Mouse (Mus musculus): ENCODE data around the gene Arhgef16. TPM values are rescaled to one million over a fixed set of nuclear protein-coding genes. Genes with fewer than 3 reads are reported as not detected.

Gene Arhgef16
- polyA plus RNA-seq, 1 experiment = not detected

- WGBS = 88% methylated on average over 7 of the region's 7 CpGs
- no peak overlapping the region for H3K27ac ChIP-seq (ENCODE audit: insufficient read depth, low read depth, low read length)
Observed at GRCm38 (mm10) chr4:154330001-154330400, 28.5 kb upstream of the Arhgef16 start.

DNA sequence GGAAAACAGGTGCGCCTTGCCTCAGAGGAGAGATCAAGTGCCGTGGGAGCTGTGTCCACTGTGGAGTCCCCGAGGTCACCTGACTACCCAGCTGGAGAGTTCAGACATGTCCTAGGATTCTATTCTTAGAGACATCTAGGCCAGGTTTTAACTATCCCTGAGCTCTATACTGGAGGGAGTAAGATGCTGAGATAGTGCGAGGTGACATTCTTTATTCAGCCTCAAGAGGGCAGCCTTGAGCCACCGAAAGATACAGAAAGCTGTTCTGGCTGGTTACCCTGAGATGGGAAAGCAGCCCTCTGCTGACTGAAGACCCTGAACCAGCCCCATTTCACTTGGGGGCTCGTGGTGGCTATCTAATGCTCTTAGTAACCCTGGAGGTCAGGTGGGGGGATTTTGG, 27.4 kb upstream of the Arhgef16 start:
- Histone ChIP-seq H3K27ac (ENCODE audit: insufficient read depth, low read depth, low read length) (no peak overlapping the region), H3K4me3 (ENCODE audit: insufficient read depth, low read depth, low read length) (no peak overlapping the region), H3K4me1 (ENCODE audit: control insufficient read depth, insufficient read depth, low read length) (peaks cover 3% of the 10 kb centered on the region; the same call in 1 of the 2 replicates)
- TF ChIP-seq CTCF (IDR thresholded peaks at IDR 0.05; ENCODE audit: insufficient read depth, low read depth, low read length) (no peak), POLR2A (IDR thresholded peaks at IDR 0.05; ENCODE audit: insufficient read depth, low read depth, low read length) (no peak)
- 16% methylated on average over 6 of the region's 6 CpGs for WGBS

More at GRCm38 (mm10) chr4:154330001-154330400, 28.5 kb upstream of the Arhgef16 start:
- TF ChIP-seq CTCF (IDR thresholded peaks at IDR 0.05; ENCODE audit: insufficient read depth, low read depth, low read length) = no peak
- TF ChIP-seq POLR2A (IDR thresholded peaks at IDR 0.05; ENCODE audit: insufficient read depth, low read depth, low read length) = no peak
- Histone ChIP-seq H3K4me3 (ENCODE audit: insufficient read depth, low read depth, low read length) (no peak overlapping the region), H3K4me1 (ENCODE audit: control insufficient read depth, insufficient read depth, low read length) (peaks cover 3% of the 10 kb centered on the region; the same call in 1 of the 2 replicates)

DNA sequence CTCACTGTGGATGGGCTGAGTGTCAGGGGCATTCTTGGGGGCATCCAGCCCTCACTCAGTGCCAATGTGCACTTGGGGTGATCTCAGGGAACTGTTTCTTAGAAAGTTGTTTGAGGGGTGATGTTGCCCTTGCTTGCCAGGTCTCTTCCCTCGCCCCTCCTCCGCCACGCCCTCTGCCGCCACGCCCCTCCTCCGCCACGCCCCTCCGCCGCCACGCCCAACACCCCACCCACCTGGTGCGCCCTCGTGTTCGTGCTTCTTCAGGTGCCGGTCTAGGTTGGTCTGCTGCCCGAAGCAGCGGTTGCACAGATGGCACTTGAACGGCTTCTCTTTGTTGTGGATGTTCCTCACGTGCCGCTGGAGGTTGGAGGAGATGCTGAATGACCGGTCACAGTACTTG, 27.0 kb upstream of the Arhgef16 start:
- H3K4me3 ChIP-seq (ENCODE audit: insufficient read depth, low read depth, low read length) = no peak overlapping the region
- WGBS = 26% methylated on average over 20 of the region's 20 CpGs
- TF ChIP-seq CTCF (IDR thresholded peaks at IDR 0.05; ENCODE audit: insufficient read depth, low read depth, low read length) (no peak), POLR2A (IDR thresholded peaks at IDR 0.05; ENCODE audit: insufficient read depth, low read depth, low read length) (no peak)
- peaks cover 3% of the 10 kb centered on the region; the same call in 1 of the 2 replicates for H3K4me1 ChIP-seq (ENCODE audit: control insufficient read depth, insufficient read depth, low read length)
- H3K27ac ChIP-seq (ENCODE audit: insufficient read depth, low read depth, low read length) = no peak overlapping the region

DNA sequence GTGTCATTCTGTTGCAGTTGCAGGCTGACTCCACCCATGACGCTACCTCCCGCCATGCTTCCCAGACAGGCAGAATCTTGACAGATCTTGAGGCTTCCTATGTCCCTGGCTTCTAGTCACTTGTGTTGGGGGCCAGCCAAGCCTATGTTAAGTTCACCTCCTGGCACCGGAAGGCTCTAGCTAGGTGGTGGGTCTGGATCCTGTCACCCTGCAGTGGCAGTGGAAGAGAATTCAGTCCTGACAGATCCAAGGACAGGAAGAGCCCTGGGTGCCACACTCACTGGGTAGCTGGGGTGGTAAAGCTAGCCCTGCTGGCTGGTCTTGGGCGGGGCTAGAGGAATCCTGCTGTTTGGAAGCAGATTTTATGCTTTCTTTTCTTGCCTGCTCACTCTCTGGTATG, 23.9 kb upstream of the Arhgef16 start:
- Histone ChIP-seq H3K27ac (ENCODE audit: insufficient read depth, low read depth, low read length) (no peak overlapping the region), H3K4me3 (ENCODE audit: insufficient read depth, low read depth, low read length) (no peak overlapping the region), H3K4me1 (ENCODE audit: control insufficient read depth, insufficient read depth, low read length) (peaks cover 3% of the 10 kb centered on the region; the same call in 1 of the 2 replicates)
- no peak for TF ChIP-seq POLR2A (IDR thresholded peaks at IDR 0.05; ENCODE audit: insufficient read depth, low read depth, low read length)
- TF ChIP-seq CTCF (IDR thresholded peaks at IDR 0.05; ENCODE audit: insufficient read depth, low read depth, low read length) = no peak
- 84% methylated on average over 4 of the region's 4 CpGs for WGBS

- peak overlapping the region; percentile 43 for H3K27ac ChIP-seq (ENCODE audit: insufficient read depth, low read depth, low read length)
- WGBS = 31% methylated on average over 11 of the region's 11 CpGs
- H3K4me3 ChIP-seq (ENCODE audit: insufficient read depth, low read depth, low read length) = no peak overlapping the region
- TF ChIP-seq POLR2A (IDR thresholded peaks at IDR 0.05; ENCODE audit: insufficient read depth, low read depth, low read length) (no peak), CTCF (IDR thresholded peaks at IDR 0.05; ENCODE audit: insufficient read depth, low read depth, low read length) (no peak)
- H3K4me1 ChIP-seq (ENCODE audit: control insufficient read depth, insufficient read depth, low read length) = no peaks in the 10 kb centered on the region
Observed at GRCm38 (mm10) chr4:154313622-154313967, 12.1 kb upstream of the Arhgef16 start.

DNA sequence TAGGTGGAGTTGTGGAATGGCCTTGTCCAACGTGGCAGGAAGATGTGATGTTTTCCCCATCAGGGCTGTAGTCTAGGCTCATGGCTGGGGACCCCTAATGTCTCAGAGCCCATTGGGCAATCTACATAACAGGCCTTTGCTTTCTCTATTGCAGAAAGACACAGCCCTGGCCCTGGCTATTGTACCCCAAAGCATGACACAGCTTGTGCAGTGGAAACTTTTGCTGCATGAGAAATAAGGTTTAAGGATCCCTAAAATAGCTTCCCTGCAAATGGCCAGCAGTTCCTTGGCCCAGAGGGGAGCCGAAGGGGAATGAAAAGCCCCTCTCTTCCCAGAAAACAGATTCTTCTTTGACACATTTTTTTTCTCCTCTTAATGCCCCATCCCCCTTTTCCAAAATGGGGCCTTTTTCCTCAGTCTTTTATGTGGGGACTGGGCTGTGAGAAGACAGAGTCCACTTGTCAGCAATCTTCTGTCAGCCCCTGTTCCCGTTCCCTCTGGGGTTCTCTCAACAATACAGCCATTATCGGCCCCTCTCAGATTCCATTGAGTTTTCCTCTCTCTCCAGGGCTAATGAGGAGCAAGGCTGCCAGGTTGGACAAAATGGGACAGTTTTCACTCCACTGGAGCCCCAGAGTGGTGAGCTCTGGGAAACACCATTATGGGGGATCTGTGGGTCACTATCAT, 11.6 kb upstream of the Arhgef16 start:
- WGBS = 44% methylated on average over 4 of the region's 4 CpGs
- H3K4me3 ChIP-seq (ENCODE audit: insufficient read depth, low read depth, low read length) = no peak overlapping the region
- no peak for TF ChIP-seq POLR2A (IDR thresholded peaks at IDR 0.05; ENCODE audit: insufficient read depth, low read depth, low read length)
- TF ChIP-seq CTCF (IDR thresholded peaks at IDR 0.05; ENCODE audit: insufficient read depth, low read depth, low read length) = no peak
- H3K4me1 ChIP-seq (ENCODE audit: control insufficient read depth, insufficient read depth, low read length) = no peaks in the 10 kb centered on the region
- H3K27ac ChIP-seq (ENCODE audit: insufficient read depth, low read depth, low read length) = peak overlapping the region; percentile 75

DNA sequence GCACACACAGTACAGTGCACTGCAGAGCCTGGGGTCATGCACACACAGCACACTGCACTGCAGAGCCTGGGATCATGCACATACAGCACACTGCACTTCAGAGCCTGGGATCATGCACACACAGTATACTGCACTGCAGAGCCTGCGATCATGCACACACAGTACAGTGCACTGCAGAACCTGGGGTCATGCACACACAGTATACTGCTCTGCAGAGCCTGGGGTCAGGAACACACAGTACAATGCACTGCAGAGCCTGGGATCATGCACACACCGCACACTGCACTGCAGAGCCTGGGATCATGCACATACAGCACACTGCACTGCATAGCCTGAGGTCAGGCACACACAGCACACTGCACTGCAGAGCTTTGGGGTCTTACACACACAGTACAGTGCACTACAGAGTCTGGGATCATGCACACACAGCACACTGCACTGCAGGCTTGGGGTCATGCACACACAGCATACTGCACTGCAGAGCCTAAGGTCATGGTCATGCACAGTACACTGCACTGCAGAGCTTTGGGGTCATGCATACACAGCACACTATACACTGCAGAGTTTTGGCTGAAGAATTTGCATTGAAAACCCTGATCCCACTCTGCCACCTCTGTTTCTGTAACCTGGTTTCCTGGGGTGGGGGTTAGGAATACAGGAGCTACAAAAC, 10.8 kb upstream of the Arhgef16 start:
- Histone ChIP-seq H3K27ac (ENCODE audit: insufficient read depth, low read depth, low read length) (peak overlapping the region; percentile 75), H3K4me1 (ENCODE audit: control insufficient read depth, insufficient read depth, low read length) (no peaks in the 10 kb centered on the region), H3K4me3 (ENCODE audit: insufficient read depth, low read depth, low read length) (no peak overlapping the region)
- WGBS = 95% methylated on average over 2 of the region's 2 CpGs
- TF ChIP-seq CTCF (IDR thresholded peaks at IDR 0.05; ENCODE audit: insufficient read depth, low read depth, low read length) (no peak), POLR2A (IDR thresholded peaks at IDR 0.05; ENCODE audit: insufficient read depth, low read depth, low read length) (no peak)

DNA sequence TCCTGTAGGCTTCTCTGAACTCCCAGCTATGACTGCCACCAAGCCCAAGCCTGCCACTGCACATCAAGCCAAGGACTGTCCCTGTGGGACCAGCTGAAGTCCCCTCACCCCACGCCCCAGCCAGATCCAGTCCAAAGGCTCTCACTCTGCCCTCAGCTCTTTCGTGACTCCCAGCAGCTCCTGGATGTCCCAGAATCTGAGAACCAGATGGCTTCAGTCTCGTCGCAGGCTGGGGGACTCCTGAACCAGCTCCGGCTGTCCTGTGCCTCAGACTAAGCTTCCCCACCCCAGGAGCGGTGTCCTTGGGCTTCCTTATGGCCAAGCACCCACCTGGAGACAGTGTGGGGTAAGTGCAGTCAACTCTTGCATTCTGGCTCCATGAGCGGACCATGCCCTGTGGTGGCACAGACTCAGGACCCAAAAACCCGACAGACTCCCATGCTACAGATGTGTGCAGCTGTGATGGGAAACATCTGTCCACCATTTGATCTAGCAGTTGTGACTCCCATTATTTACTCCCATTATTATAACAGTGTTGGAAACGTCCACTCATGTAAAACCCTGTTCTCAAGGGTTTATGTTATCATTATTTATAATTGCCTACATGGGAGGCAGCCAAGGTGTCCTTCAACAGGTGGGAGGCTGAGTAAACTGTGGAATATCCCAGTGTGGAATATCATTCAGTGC, 9.2 kb upstream of the Arhgef16 start:
- TF ChIP-seq POLR2A (IDR thresholded peaks at IDR 0.05; ENCODE audit: insufficient read depth, low read depth, low read length) (no peak), CTCF (IDR thresholded peaks at IDR 0.05; ENCODE audit: insufficient read depth, low read depth, low read length) (no peak)
- WGBS = 88% methylated on average over 9 of the region's 9 CpGs
- Histone ChIP-seq H3K4me3 (ENCODE audit: insufficient read depth, low read depth, low read length) (no peak overlapping the region), H3K27ac (ENCODE audit: insufficient read depth, low read depth, low read length) (no peak overlapping the region), H3K4me1 (ENCODE audit: control insufficient read depth, insufficient read depth, low read length) (no peaks in the 10 kb centered on the region)

DNA sequence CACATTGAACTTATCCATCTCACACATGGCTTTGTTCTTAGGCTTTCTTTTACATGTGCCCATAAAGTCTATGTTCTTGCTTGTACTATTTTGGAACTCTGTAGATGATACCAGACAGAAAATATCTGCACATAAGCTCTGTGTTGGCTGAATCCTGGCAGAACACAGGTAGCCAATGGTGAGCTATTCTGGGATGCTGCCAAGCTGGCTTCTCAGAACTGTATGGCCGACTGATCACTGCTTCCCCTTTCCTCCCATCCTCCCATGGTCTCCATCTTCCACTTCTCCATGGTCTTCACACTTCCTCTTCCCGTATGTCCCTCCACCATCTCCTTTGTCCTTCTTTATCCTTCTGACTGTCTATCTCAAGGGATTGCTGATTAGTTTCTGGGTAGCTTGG, 7.7 kb upstream of the Arhgef16 start:
- TF ChIP-seq CTCF (IDR thresholded peaks at IDR 0.05; ENCODE audit: insufficient read depth, low read depth, low read length) (no peak), POLR2A (IDR thresholded peaks at IDR 0.05; ENCODE audit: insufficient read depth, low read depth, low read length) (no peak)
- Histone ChIP-seq H3K4me3 (ENCODE audit: insufficient read depth, low read depth, low read length) (no peak overlapping the region), H3K27ac (ENCODE audit: insufficient read depth, low read depth, low read length) (no peak overlapping the region), H3K4me1 (ENCODE audit: control insufficient read depth, insufficient read depth, low read length) (no peaks in the 10 kb centered on the region)
- 80% methylated on average over 2 of the region's 2 CpGs for WGBS
